8 mouse cellular contexts compared by ENCODE assay signal in genomic region chr1:180767541-180768333, GRCm38 (mm10). TPM values are rescaled to one million over a fixed set of nuclear protein-coding genes. Genes with fewer than 3 reads are reported as not detected.
DNase-seq lines count a peak whose midpoint lies in the region; ATAC-seq and TF ChIP-seq lines count a peak whose summit lies in the region.

No protein-coding gene starts in this region.

- TF ChIP-seq CTCF in liver, adult 2 months (IDR thresholded peaks at IDR 0.05; ENCODE audit: low read depth, low read length), result no peak

- peak; percentile 32; the same call in 1 of the 2 replicates for ATAC-seq in forebrain, embryonic 15.5 days (replicated peaks)
- ATAC-seq in liver, embryonic 11.5 days (replicated peaks; ENCODE audit: low FRiP score), result peak; percentile 27
- no peak for ATAC-seq in monocyte, adult 5-6 weeks (replicated peaks; ENCODE audit: insufficient number of reproducible peaks, low FRiP score, low TSS enrichment, poor library complexity, severe bottlenecking)

- peaks cover 2% of the 10 kb centered on the region; the same call in 1 of the 2 replicates for H3K4me1 ChIP-seq in liver, adult 2 months (ENCODE audit: control insufficient read depth, insufficient read depth, low read length)
- peaks cover 22% of the 10 kb centered on the region for H3K4me1 ChIP-seq in forebrain, embryonic 15.5 days
- peaks cover 14% of the 10 kb centered on the region for H3K4me1 ChIP-seq in liver, embryonic 11.5 days (replicated peaks; ENCODE audit: control insufficient read depth, insufficient read depth, low read length)

- H3K9ac ChIP-seq in liver, adult 2 months (ENCODE audit: low read depth, low read length), result peak overlapping the region; percentile 74
- H3K9ac ChIP-seq in forebrain, embryonic 15.5 days (replicated peaks), result peak overlapping the region; percentile 60
- H3K9ac ChIP-seq in liver, embryonic 11.5 days (ENCODE audit: low read depth, low read length), result peak overlapping the region; percentile 74

- 21% methylated on average over 10 of the region's 10 CpGs for WGBS in liver, adult 2 months
- 15% methylated on average over 10 of the region's 10 CpGs for WGBS in forebrain, embryonic 15.5 days
- WGBS in liver, embryonic 11.5 days, result 16% methylated on average over 10 of the region's 10 CpGs

- peak; percentile 51 for DNase-seq in liver, adult 2 months (ENCODE audit: extremely low read depth, low read depth, low spot score)
- DNase-seq in liver (no peak), ZHBTc4 (ENCODE audit: low read depth, low spot score) (peak; percentile 59)
- DNase-seq in liver, embryonic 11.5 days (ENCODE audit: low spot score), result peak; percentile 61
- peak; percentile 45 for DNase-seq in retina, postnatal 1 day
- no peak for DNase-seq in gastrocnemius, postnatal 14 days

- TF ChIP-seq POLR2A in liver, adult 2 months (IDR thresholded peaks at IDR 0.05; ENCODE audit: extremely low read depth, insufficient read depth, low read length), result no peak

- H3K4me3 ChIP-seq in liver, adult 2 months (ENCODE audit: insufficient read depth, low read depth, low read length), result peak overlapping the region; percentile 73
- H3K4me3 ChIP-seq in forebrain, embryonic 15.5 days, result peak overlapping the region; percentile 48
- H3K4me3 ChIP-seq in liver, embryonic 11.5 days (ENCODE audit: low read depth, low read length), result peak overlapping the region; percentile 57

- no peaks in the 10 kb centered on the region for H3K27me3 ChIP-seq in liver, adult 2 months (ENCODE audit: control insufficient read depth, insufficient read depth, low read length)
- peaks cover 5% of the 10 kb centered on the region; the same call in 1 of the 2 replicates for H3K27me3 ChIP-seq in forebrain, embryonic 15.5 days
- peaks cover 12% of the 10 kb centered on the region for H3K27me3 ChIP-seq in liver, embryonic 11.5 days (replicated peaks; ENCODE audit: control insufficient read depth, insufficient read depth, low read length)

- peak overlapping the region; percentile 53 for H3K27ac ChIP-seq in liver, adult 2 months (replicated peaks; ENCODE audit: insufficient read depth, low read depth, low read length)
- H3K27ac ChIP-seq in forebrain, embryonic 15.5 days (replicated peaks), result peak overlapping the region; percentile 36
- H3K27ac ChIP-seq in liver, embryonic 11.5 days (ENCODE audit: low read depth, low read length), result peak overlapping the region; percentile 14; the same call in 1 of the 2 replicates

- no peaks in the 10 kb centered on the region for H3K79me2 ChIP-seq in liver, adult 2 months (ENCODE audit: control insufficient read depth, insufficient read depth, low read length)

- intact Hi-C loops in gastrocnemius, postnatal 14 days (cut with DNase I; ENCODE audit: low total_unique reads), result loop anchor here (10.0 kb wide), 1 partner anchor 333 kb away; no protein-coding TSS in a partner anchor

- peak overlapping the region; percentile 73 for H3K4me2 ChIP-seq in forebrain, embryonic 15.5 days (replicated peaks)
- peak overlapping the region; percentile 72 for H3K4me2 ChIP-seq in liver, embryonic 11.5 days

- H3K36me3 ChIP-seq in liver, adult 2 months (ENCODE audit: control insufficient read depth, insufficient read depth, low read length), result no peaks in the 10 kb centered on the region
- no peaks in the 10 kb centered on the region for H3K36me3 ChIP-seq in forebrain, embryonic 15.5 days
- no peaks in the 10 kb centered on the region for H3K36me3 ChIP-seq in liver, embryonic 11.5 days (ENCODE audit: control insufficient read depth, insufficient read depth, low read length)

- H3K9me3 ChIP-seq in forebrain, embryonic 15.5 days, result no peaks in the 10 kb centered on the region
- H3K9me3 ChIP-seq in liver, embryonic 11.5 days (ENCODE audit: control insufficient read depth, low read length), result no peaks in the 10 kb centered on the region

RNA-seq across cellular contexts. Expression of gene Acbd3, which starts 41.9 kb away (rescaled TPM):
- total RNA-seq in liver, adult 2 months (2014; rRNA removed), result 13.1 and 13.7 TPM in 2 replicates
- 5.7 and 6.3 TPM in 2 replicates for polyA plus RNA-seq in liver, adult 2 months (2012; rRNA removed)
- polyA plus RNA-seq in forebrain, embryonic 15.5 days (2015; fragmentation: Nextera tagmentation; extraction: Ambion mirVana), result 20.7 and 23.7 TPM in 2 replicates
- 17.5 and 18.4 TPM in 2 replicates for polyA plus RNA-seq in liver, embryonic 11.5 days (2014; fragmentation: Nextera tagmentation; extraction: Ambion mirVana)
- 77.8 to 90.1 TPM (median 79.8 TPM) in 3 replicates for total RNA-seq in monocyte, adult 5-6 weeks (2017)
- total RNA-seq in gastrocnemius, postnatal 14 days (2021), result 10 to 100 TPM; 15.4 to 16.9 TPM

RNA-seq across cellular contexts. Expression of gene H3f3a, which starts 46.0 kb away (rescaled TPM):
- total RNA-seq in liver, adult 2 months (2014; rRNA removed), result 264 and 310 TPM in 2 replicates
- polyA plus RNA-seq in liver, adult 2 months (2012; rRNA removed), result 147 and 153 TPM in 2 replicates
- 3,899 and 4,029 TPM in 2 replicates for polyA plus RNA-seq in forebrain, embryonic 15.5 days (2015; fragmentation: Nextera tagmentation; extraction: Ambion mirVana)
- 1,897 and 1,996 TPM in 2 replicates for polyA plus RNA-seq in liver, embryonic 11.5 days (2014; fragmentation: Nextera tagmentation; extraction: Ambion mirVana)
- 1,440 to 2,544 TPM (median 2,182 TPM) in 3 replicates for total RNA-seq in monocyte, adult 5-6 weeks (2017)
- 100 to 1,000 TPM; 448 to 473 TPM for total RNA-seq in gastrocnemius, postnatal 14 days (2021)

Comparison
In these comparisons a context has a peak if more than half of its experiments do, and no peak if none do; other contexts are left out.
1. DNase-seq: peak in liver, adult 2 months (single experiment), ZHBTc4 (single experiment), liver, embryonic 11.5 days (single experiment) and retina, postnatal 1 day (single experiment); none in liver (single experiment) and gastrocnemius, postnatal 14 days (single experiment).
2. Peak in every context shown above with its lines, with median percentiles within 50 percentile points of each other: H3K27ac ChIP-seq, H3K4me3 ChIP-seq and H3K9ac ChIP-seq.